Mouse (Mus musculus) c-Kit-positive CD71-positive TER-119-negative erythroid progenitor cells, embryonic 14.5 days (primary cell): Measurements from ENCODE around the gene Tcp10a.
"Not testable (repeated sequence)": the region's sequence is repeated elsewhere in the genome, so short reads cannot be mapped to it uniquely, and the experiment has no call there.

Source experiments
- DNase-seq: peaks from one replicate; pipeline ENCODE4 v3.0.0-alpha.2; 2013; ENCODE audit warnings: low read depth

The Tcp10a gene

GRCm38 (mm10) chr17:7324346-7324745 is at the start of gene Tcp10a:
TSS of gene Tcp10a (plus strand) at chr17:7324646.
- DNase-seq = not testable (repeated sequence)

- DNase-seq = no peak
These were observed 45.7 kb upstream of the Tcp10a start for GRCm38 (mm10) chr17:7278702-7279242.

DNA sequence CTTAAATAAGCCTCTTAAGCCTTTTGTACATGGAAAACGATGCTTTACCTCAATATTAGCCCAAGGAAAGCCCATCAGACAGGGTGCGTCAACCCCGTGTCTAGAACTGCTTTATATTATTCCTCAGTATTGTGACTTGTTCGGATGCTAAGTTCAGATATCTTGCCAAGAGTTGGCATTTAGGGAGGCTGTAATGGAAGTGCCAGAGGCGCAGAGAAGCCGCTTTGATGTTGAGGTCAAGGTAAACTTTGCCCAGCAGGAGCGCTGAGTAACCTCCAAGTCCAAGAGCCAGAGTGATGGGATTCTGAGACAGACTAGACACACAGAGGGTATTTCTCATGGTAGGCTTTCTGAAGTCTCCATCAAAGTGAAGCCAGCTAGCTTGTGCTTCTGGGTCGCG is 45.2 kb upstream of the Tcp10a start:
- DNase-seq = no peak

GRCm38 (mm10) chr17:7284297-7284910 is 40.0 kb upstream of the Tcp10a start:
- no peak for DNase-seq

DNA sequence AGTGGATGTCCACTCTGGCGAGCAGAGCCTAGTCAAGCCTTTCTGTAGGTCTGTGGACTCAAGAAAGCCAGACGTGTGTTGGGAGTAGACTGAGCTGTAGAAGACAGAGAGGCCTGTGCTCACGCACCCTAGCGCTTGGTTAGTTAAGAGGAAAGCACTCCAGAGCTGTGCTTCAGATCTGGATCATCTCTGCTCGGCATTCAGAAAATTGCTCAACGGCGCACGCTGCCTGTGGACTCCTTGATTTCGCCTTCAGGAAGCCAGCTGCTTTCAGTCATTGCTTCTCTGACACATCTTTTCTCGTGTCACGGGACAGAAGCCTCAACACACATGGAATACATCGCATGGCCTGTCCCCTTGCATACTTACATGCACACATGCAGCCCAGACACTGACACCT is 39.2 kb upstream of the Tcp10a start:
- no peak for DNase-seq

- DNase-seq = no peak
These were observed 37.9 kb upstream of the Tcp10a start for GRCm38 (mm10) chr17:7286422-7287050.

DNA sequence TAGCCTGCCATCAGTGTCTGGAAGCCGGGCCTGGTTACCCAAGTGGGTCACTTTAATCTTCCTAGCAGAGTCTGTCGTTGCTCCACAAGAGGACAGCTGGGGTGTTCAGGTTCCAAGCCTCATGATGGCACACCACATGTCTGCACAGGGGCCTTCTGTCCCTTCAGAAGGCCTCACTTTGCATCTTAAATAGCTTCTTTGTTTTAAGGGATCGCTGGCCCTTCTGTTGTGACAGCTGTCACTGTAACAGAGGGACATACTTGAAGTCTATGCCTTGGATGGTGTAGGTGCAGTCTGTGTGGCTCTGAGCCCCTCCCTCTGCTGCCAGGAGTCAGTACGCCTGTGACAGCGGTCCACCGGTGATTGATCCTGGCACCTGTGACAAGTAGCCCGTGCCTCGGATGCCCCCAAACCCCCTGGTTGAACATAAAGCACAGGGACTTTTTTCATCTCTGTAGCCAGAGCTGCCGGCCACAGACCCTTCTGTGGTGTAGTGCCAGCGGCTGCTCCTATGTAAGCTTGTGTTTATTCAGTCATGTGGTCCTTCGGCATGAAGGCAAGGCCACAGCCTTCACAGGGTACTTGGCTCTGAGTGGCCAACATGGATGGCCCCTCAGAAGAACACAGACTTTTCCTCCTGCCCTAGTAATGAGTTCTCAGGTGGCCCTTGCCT is 32.3 kb upstream of the Tcp10a start:
- DNase-seq = no peak

DNA sequence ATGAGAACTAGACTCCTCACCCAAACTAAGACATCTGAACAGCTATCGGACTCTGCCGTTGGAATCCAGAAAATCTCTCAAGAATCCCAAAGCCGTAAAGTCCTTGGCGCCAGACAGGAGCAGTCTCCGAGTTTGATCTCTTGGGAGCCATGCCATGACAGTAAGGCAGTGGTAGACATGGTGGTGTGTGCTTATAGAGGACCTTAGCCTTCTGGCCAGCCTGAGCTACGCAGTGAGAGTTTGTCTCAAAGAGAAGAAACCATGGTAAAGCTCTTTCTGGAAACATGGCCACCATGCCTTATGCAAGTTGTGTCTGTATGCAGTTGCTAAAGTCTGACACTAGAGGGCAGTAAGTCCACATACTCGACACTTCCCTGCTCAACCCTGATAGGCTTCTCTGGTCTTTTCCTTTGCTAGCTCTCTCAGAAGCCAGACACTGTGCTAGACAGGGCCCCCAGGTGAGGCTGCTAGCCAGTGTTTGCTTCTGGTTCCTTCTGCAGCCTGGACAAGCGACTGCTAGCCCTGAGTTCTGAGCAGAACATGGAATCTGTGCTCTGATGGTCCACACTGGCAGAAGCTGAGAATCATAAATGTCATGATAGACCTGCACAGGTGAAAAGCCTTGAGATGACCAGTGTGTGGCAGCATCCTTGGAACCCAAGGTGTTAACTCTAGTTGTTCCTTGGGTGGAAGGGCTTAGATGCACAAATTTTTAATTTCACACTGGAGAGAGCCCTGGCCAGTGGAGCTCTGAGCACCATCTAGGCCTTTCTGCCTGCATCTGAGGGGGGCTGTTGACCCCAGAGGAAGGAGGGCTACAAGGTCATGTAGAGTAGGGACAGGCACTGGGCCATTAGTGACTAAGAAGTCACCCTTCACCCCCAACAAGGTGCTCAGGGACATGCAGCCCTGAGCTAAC is 17.9 kb upstream of the Tcp10a start:
- DNase-seq = not testable (repeated sequence)

DNA sequence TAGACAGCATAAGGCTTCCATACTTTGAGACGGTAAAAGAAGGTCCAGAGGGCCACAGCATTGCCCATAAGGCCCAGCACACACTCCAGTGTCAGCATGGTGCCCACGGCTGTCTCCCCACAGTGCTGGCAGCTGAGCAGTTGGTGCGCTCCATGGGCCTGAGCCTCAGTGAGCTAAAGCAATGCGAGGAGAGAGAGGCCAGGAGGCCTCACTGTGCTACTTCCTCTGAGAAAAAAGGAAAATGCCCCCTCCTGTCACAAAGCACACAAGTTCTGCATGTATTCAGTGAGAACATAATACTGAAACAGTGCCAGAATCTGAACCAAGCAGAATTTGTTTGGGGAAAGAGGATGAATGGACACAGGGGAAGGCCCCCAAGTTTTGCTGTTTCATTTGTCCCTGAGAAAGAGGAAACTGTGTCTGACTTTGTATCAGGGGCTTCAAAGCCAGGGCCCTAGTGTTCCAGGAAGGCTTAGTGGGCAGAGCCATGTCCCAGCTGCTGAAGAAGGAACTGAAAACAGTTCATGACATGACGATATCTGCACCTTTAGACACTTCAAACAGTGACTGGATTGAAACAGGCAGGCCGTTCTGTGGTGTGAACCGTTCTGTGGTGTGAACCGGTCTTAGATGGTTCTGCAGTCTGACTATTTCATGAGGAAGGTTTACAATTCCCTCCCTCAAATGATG is 8.6 kb upstream of the Tcp10a start:
- not testable (repeated sequence) for DNase-seq

GRCm38 (mm10) chr17:7319789-7320188 is 4.7 kb upstream of the Tcp10a start:
- DNase-seq = not testable (repeated sequence)

DNA sequence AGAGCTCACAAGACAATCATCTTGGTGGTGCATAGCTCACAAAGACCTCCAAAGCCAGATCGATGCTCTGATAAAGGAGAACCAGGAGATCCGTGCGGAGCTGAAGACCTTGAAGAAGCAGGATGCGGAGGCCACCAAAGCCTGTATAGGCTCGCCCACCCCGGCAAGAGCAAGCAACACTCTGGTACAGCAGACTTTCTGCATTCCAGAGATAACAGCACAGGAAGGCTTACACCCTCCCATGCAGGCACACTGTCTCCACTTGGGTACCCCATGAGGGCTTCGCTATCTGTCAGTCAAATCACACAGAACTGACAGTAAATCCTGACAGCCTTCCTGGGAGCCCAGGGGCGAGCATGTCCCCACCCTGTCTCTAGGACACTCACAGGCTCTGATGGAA is 2.0 kb downstream of the Tcp10a start:
- not testable (repeated sequence) for DNase-seq

- not testable (repeated sequence) for DNase-seq
These were observed 8.3 kb downstream of the Tcp10a start for GRCm38 (mm10) chr17:7332745-7333144.

- DNase-seq = not testable (repeated sequence)
These were observed 12.9 kb downstream of the Tcp10a start for GRCm38 (mm10) chr17:7337381-7337780.

GRCm38 (mm10) chr17:7348765-7349164 is 24.3 kb downstream of the Tcp10a start:
- DNase-seq = not testable (repeated sequence)

DNA sequence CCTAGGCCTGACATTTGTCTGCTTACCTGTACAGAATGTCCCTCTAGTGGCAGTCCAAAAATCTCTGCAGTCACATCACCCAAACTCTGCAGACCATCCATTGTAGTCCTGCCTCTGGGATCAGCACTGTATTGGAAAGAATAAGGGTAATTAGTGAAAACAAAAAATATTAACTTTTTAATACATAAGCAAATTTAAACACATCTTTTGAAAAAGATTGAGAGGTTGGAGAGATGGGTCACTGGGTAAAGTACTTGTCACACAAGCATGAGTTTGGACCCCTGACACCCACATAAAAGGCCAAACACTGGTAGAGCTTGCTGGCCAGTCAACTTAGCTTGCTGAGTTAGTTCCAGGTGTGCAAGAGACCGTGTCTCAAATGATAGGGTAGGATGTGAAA is 28.1 kb downstream of the Tcp10a start, which contains the start of gene Ttll2:
TSS of gene Ttll2 (minus strand) at position 101 of the 400 bp plus-strand sequence.
- DNase-seq = not testable (repeated sequence)

DNA sequence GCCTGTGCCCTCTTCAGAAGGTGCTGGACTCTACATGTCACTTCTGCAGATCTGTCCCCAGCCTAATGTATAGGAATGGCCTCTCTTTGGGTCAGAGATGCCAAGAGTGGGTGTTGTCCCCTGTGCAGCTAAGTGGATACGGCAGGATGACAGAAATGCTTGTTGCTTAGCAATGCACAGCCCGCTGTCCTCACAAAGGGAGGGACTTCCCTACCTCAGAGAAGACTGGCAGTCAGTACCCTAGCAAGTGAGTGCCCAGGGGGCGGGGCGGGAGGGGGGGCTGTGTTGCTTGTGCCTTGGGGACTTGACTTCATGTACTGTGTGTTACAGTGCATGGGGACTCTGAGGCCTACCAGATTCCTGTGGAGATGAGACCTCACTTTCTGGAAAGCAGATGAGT is 35.4 kb downstream of the Tcp10a start:
- DNase-seq = not testable (repeated sequence)

DNA sequence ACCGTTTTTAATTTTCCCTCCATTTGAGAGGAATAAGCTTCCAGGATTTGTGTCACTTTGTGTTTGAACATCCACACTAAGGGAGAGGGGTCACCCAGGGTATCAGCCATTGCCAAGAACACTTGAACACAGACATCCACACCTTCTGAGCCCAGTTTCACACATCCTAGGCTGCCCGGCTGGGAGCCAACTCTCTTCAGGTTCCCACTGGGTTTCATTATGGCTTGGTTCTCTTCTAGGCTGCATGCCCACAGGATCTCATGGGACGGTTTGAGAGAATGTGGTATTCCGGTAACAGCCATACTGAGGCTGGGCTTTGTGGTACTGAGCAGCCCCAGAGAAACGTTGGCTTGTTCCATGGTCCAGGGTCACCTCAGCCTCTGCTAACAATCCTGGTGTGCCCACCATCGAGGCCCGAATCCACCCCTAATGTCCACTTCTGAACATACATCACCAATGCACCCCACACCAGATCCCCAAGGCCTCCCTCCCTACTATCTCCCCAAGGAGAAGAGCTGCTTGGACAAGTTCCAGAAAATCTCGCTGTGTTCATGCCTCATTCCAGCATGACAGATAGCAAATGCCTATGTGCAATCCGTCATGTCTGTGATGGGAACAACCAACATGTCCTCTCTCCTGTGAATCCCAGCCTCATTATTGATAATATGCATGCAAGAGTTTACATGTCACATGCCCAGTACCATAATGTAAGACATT is 36.5 kb downstream of the Tcp10a start:
- not testable (repeated sequence) for DNase-seq

DNA sequence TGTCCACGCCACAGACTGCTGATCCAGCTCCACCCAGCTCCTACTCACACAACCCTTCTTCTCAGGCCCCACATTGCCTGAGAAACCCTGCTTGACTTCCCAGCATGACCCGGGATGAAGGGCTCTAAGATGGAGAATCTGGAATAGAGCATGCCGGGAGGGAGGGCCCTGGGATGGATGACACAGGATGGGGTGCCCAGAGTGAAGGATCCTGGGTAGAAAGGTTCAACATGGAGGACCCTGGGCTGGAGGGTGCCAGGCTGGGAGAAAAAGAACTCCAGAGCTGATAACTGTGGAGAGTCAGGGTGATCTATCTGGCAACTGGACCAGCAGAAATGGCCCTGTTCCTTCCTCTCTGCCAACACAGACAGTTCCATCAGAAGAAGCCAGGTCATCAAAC is 41.2 kb downstream of the Tcp10a start:
- DNase-seq = not testable (repeated sequence)

DNA sequence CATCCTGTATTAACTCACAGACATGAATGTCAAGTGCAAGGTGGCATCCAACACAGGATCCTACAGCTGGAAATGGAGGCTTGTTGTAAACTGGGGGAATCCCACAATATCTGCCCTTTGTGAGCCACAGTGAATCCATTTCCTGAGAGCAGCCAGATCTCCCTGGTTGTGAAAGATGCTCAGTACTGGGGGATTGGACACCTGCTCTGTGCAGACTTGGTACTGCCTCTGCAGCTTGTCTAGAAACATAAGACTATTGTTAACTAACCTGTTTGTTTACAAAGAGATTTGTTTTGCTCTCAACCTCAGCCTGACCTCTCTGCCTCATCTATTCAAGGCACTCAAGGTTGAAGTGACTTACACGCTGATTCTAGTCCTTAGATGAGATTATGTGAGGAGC is 41.8 kb downstream of the Tcp10a start:
- not testable (repeated sequence) for DNase-seq

DNA sequence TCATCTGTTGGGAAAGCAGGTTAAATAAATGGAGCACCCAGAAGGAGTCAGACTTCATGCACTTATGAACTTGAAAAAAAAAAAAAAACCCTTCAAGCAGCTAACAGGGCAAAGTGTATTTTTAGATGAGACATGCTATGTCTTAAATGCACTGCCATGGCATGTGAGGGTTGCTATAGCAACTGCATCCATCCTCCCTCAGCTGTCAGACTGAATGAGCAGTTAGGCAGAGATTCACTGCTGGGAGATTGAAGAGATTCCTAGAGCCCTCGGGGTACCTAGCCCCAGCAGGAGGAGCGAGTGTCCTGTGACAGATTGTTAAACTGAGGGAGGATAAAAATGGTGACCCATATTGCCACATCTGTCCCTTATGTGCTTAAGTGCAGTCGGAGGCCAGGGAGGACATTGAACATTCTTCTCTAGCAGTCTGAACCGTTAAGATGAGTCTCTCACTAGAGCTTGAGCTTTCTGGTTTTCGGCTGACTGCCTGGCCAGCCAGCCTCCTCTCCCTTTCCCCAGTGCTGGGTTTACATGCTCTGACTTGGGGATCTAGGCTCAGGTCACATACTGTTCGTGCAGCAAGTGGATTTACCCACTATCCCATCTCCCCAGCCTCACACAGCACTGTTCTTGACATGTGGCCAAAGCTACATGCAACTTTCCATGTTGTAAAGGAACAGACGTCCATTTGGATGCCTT is 42.4 kb downstream of the Tcp10a start:
- not testable (repeated sequence) for DNase-seq
